Mouse (Mus musculus) forebrain, embryonic 12.5 days (tissue): ENCODE measurements at regions not wholly inside any gene's neighbourhood (a gene's known extent, or its start where the extent isn't known, plus 50 kb on each side); places are given as distances from the start of the nearest gene placed in this dataset.

Experiments
- ATAC-seq: fragments of 200-750 bp; cut with Nextera tagmentation; 2 replicates; pipeline ENCODE4 v1.8.0; 2017; ENCODE audit warnings: moderate TSS enrichment; ENCODE audit not compliant: low FRiP score
- H3K27ac ChIP-seq: fragments of 300-500 bp; sonication (generic); 2 replicates; pipeline ENCODE4 v1.5.1; 2016; ENCODE audit warnings: mild to moderate bottlenecking
- H3K27me3 ChIP-seq: fragments of 300-500 bp; sonication (generic); 2 replicates; pipeline ENCODE4 v1.6.1; 2016; ENCODE audit warnings: mild to moderate bottlenecking
- H3K36me3 ChIP-seq: fragments of 300-500 bp; sonication (generic); replicated peaks from 2 replicates; pipeline ENCODE4 v1.6.1; 2016; ENCODE audit warnings: mild to moderate bottlenecking
- H3K4me1 ChIP-seq: fragments of 300-500 bp; sonication (generic); 2 replicates; pipeline ENCODE4 v1.6.1; 2016
- H3K4me2 ChIP-seq: fragments of 300-500 bp; sonication (generic); 2 replicates; pipeline ENCODE4 v1.6.1; 2016; ENCODE audit warnings: mild to moderate bottlenecking, moderate library complexity
- H3K4me3 ChIP-seq: fragments of 300-500 bp; sonication (generic); replicated peaks from 2 replicates; pipeline ENCODE4 v1.5.1; 2016; ENCODE audit warnings: mild to moderate bottlenecking
- H3K9ac ChIP-seq: fragments of 300-500 bp; sonication (generic); 2 replicates; pipeline ENCODE4 v1.6.1; 2016; ENCODE audit warnings: mild to moderate bottlenecking
- H3K9me3 ChIP-seq: fragments of 300-500 bp; sonication (generic); 2 replicates; pipeline ENCODE4 v1.6.1; 2016
- WGBS: fragments of 180-500 bp; shearing (Covaris S2); methylation state at CpG from one replicate; pipeline ENCODE4 v1.1.7; 2016; 5-methylcytosine and 5-hydroxymethylcytosine counted together

GRCm38 (mm10) chr3:149262332-149262970 lies 272.1 kb upstream of the Adgrl2 start:
- WGBS = 88% methylated on average over 3 of the region's 3 CpGs
- H3K4me1 ChIP-seq = 0 out of 2 replicates have a peak, but pooled peaks cover 3% of the 10 kb centered on the region
- H3K27me3 ChIP-seq = no peaks in the 10 kb centered on the region
- H3K9ac ChIP-seq = no peak overlapping the region
- no peak overlapping the region for H3K27ac ChIP-seq
- H3K4me2 ChIP-seq = no peak overlapping the region
- H3K4me3 ChIP-seq = no peak overlapping the region
- no peaks in the 10 kb centered on the region for H3K9me3 ChIP-seq
- ATAC-seq = no peak
- no peaks in the 10 kb centered on the region for H3K36me3 ChIP-seq

GRCm38 (mm10) chr3:149261764-149262163 lies 271.4 kb upstream of the Adgrl2 start:
- Histone ChIP-seq H3K36me3 (no peaks in the 10 kb centered on the region), H3K4me3 (no peak overlapping the region), H3K9me3 (no peaks in the 10 kb centered on the region), H3K27ac (no peak overlapping the region), H3K27me3 (no peaks in the 10 kb centered on the region), H3K4me1 (peaks cover 7% of the 10 kb centered on the region; the same call in 1 of the 2 replicates), H3K9ac (no peak overlapping the region), H3K4me2 (no peak overlapping the region)
- WGBS = 98% methylated on average over 6 of the region's 6 CpGs
- ATAC-seq = no peak

- Histone ChIP-seq H3K9me3 (no peaks in the 10 kb centered on the region), H3K4me1 (peaks cover 13% of the 10 kb centered on the region; the same call in 1 of the 2 replicates), H3K9ac (no peak overlapping the region), H3K4me3 (no peak overlapping the region), H3K36me3 (no peaks in the 10 kb centered on the region), H3K4me2 (no peak overlapping the region), H3K27me3 (peaks cover 4% of the 10 kb centered on the region; the same call in 1 of the 2 replicates), H3K27ac (no peak overlapping the region)
- ATAC-seq = no peak
- WGBS = 59% methylated on average over 6 of the region's 6 CpGs
Measured at GRCm38 (mm10) chr3:149258826-149259225, 268.5 kb upstream of the Adgrl2 start.

- peaks cover 21% of the 10 kb centered on the region for H3K4me1 ChIP-seq
- H3K9me3 ChIP-seq = no peaks in the 10 kb centered on the region
- no peak overlapping the region for H3K4me2 ChIP-seq
- H3K4me3 ChIP-seq = no peak overlapping the region
- 80% methylated on average over 9 of the region's 9 CpGs for WGBS
- H3K27ac ChIP-seq = no peak overlapping the region
- H3K36me3 ChIP-seq = no peaks in the 10 kb centered on the region
- H3K27me3 ChIP-seq = peaks cover 15% of the 10 kb centered on the region
- H3K9ac ChIP-seq = no peak overlapping the region
- no peak for ATAC-seq
Measured at GRCm38 (mm10) chr3:149256891-149257290, 266.5 kb upstream of the Adgrl2 start.

GRCm38 (mm10) chr3:149253080-149253479 lies 262.7 kb upstream of the Adgrl2 start:
- no peak overlapping the region for H3K9ac ChIP-seq
- 85% methylated on average over 6 of the region's 6 CpGs for WGBS
- no peak overlapping the region for H3K27ac ChIP-seq
- H3K4me2 ChIP-seq = no peak overlapping the region
- no peaks in the 10 kb centered on the region for H3K36me3 ChIP-seq
- ATAC-seq = no peak
- H3K27me3 ChIP-seq = peaks cover 35% of the 10 kb centered on the region
- peaks cover 23% of the 10 kb centered on the region for H3K4me1 ChIP-seq
- H3K9me3 ChIP-seq = no peaks in the 10 kb centered on the region
- H3K4me3 ChIP-seq = no peak overlapping the region

- ATAC-seq = no peak
- peaks cover 35% of the 10 kb centered on the region for H3K27me3 ChIP-seq
- no peak overlapping the region for H3K27ac ChIP-seq
- H3K4me2 ChIP-seq = no peak overlapping the region
- H3K36me3 ChIP-seq = no peaks in the 10 kb centered on the region
- no peak overlapping the region for H3K4me3 ChIP-seq
- no peaks in the 10 kb centered on the region for H3K9me3 ChIP-seq
- 39% methylated on average over 6 of the region's 6 CpGs for WGBS
- no peak overlapping the region for H3K9ac ChIP-seq
- H3K4me1 ChIP-seq = peaks cover 29% of the 10 kb centered on the region
Measured at GRCm38 (mm10) chr3:149252144-149252543, 261.8 kb upstream of the Adgrl2 start.

GRCm38 (mm10) chr3:149247626-149247987 lies 257.3 kb upstream of the Adgrl2 start:
- WGBS = 42% methylated on average over 6 of the region's 6 CpGs

GRCm38 (mm10) chr3:149246935-149247625 lies 256.7 kb upstream of the Adgrl2 start:
- Histone ChIP-seq H3K27ac (no peak overlapping the region), H3K4me1 (peaks cover 18% of the 10 kb centered on the region), H3K27me3 (peaks cover 25% of the 10 kb centered on the region), H3K9ac (no peak overlapping the region), H3K36me3 (no peaks in the 10 kb centered on the region), H3K4me2 (no peak overlapping the region), H3K4me3 (no peak overlapping the region), H3K9me3 (no peaks in the 10 kb centered on the region)
- WGBS = 44% methylated on average over 10 of the region's 10 CpGs
- peak; percentile 36; the same call in 1 of the 2 replicates for ATAC-seq

More at GRCm38 (mm10) chr3:149247626-149247987, 257.3 kb upstream of the Adgrl2 start:
- H3K9me3 ChIP-seq = no peaks in the 10 kb centered on the region
- H3K4me1 ChIP-seq = peaks cover 23% of the 10 kb centered on the region
- H3K4me2 ChIP-seq = no peak overlapping the region
- no peaks in the 10 kb centered on the region for H3K36me3 ChIP-seq
- ATAC-seq = peak; percentile 61; the same call in 1 of the 2 replicates
- H3K27me3 ChIP-seq = peaks cover 27% of the 10 kb centered on the region
- H3K9ac ChIP-seq = no peak overlapping the region
- no peak overlapping the region for H3K4me3 ChIP-seq
- H3K27ac ChIP-seq = no peak overlapping the region

GRCm38 (mm10) chr3:149239664-149240063 lies 249.3 kb upstream of the Adgrl2 start:
- Histone ChIP-seq H3K9me3 (no peaks in the 10 kb centered on the region), H3K27me3 (0 out of 2 replicates have a peak, but pooled peaks cover 9% of the 10 kb centered on the region), H3K36me3 (no peaks in the 10 kb centered on the region), H3K4me3 (no peak overlapping the region), H3K27ac (no peak overlapping the region), H3K9ac (no peak overlapping the region), H3K4me2 (no peak overlapping the region), H3K4me1 (no peaks in the 10 kb centered on the region)
- ATAC-seq = no peak
- WGBS = 93% methylated on average over 3 of the region's 3 CpGs

- Histone ChIP-seq H3K9ac (no peak overlapping the region), H3K27ac (no peak overlapping the region), H3K4me1 (no peaks in the 10 kb centered on the region), H3K4me3 (no peak overlapping the region), H3K9me3 (no peaks in the 10 kb centered on the region), H3K36me3 (no peaks in the 10 kb centered on the region), H3K27me3 (0 out of 2 replicates have a peak, but pooled peaks cover 9% of the 10 kb centered on the region), H3K4me2 (no peak overlapping the region)
- no peak for ATAC-seq
- 81% methylated on average over 5 of the region's 5 CpGs for WGBS
Measured at GRCm38 (mm10) chr3:149238076-149238475, 247.7 kb upstream of the Adgrl2 start.

GRCm38 (mm10) chr3:149235183-149235582 lies 244.8 kb upstream of the Adgrl2 start:
- Histone ChIP-seq H3K4me3 (no peak overlapping the region), H3K4me1 (no peaks in the 10 kb centered on the region), H3K36me3 (no peaks in the 10 kb centered on the region), H3K9ac (no peak overlapping the region), H3K4me2 (no peak overlapping the region), H3K9me3 (no peaks in the 10 kb centered on the region), H3K27ac (no peak overlapping the region), H3K27me3 (0 out of 2 replicates have a peak, but pooled peaks cover 15% of the 10 kb centered on the region)
- WGBS = 96% methylated on average over 3 of the region's 3 CpGs
- ATAC-seq = no peak

GRCm38 (mm10) chr3:149233691-149234131 lies 243.4 kb upstream of the Adgrl2 start:
- no peak overlapping the region for H3K4me2 ChIP-seq
- H3K27me3 ChIP-seq = 0 out of 2 replicates have a peak, but pooled peaks cover 10% of the 10 kb centered on the region
- no peaks in the 10 kb centered on the region for H3K36me3 ChIP-seq
- no peak overlapping the region for H3K9ac ChIP-seq
- no peaks in the 10 kb centered on the region for H3K4me1 ChIP-seq
- no peak overlapping the region for H3K27ac ChIP-seq
- no peak overlapping the region for H3K4me3 ChIP-seq
- no peak for ATAC-seq
- no peaks in the 10 kb centered on the region for H3K9me3 ChIP-seq
- WGBS = 73% methylated on average over 8 of the region's 8 CpGs
